Mouse (Mus musculus) forebrain, postnatal 0 days (tissue): ENCODE data around the gene Ccn6. TPM values are rescaled to one million over a fixed set of nuclear protein-coding genes. Genes with fewer than 3 reads are reported as not detected.
A peak's percentile ranks its signal among the peaks of the same experiment; 100 is the strongest.
"Not testable (repeated sequence)": the region's sequence is repeated elsewhere in the genome, so short reads cannot be mapped to it uniquely, and the experiment has no call there.

Experiments used
- ATAC-seq: fragments of 200-750 bp; cut with Nextera tagmentation; 2 replicates; pipeline ENCODE4 v1.8.0; 2017; ENCODE audit warnings: mild to moderate bottlenecking, moderate library complexity
- DNase-seq: peaks from one replicate; pipeline ENCODE4 v3.0.0-alpha.2; 2015
- H3K27ac ChIP-seq: fragments of 300-500 bp; sonication (generic); 2 replicates; pipeline ENCODE4 v1.5.1; 2014; ENCODE audit warnings: low read depth, mild to moderate bottlenecking, antibody characterized with exemption, low read length, moderate library complexity, mixed read lengths
- H3K27me3 ChIP-seq: fragments of 300-500 bp; sonication (generic); 2 replicates; pipeline ENCODE4 v1.6.1; 2014; ENCODE audit warnings: mild to moderate bottlenecking, low read length, mixed read lengths; ENCODE audit not compliant: insufficient read depth
- H3K36me3 ChIP-seq: fragments of 300-500 bp; sonication (generic); 2 replicates; pipeline ENCODE4 v1.6.1; 2014; ENCODE audit warnings: mild to moderate bottlenecking, moderate library complexity; ENCODE audit not compliant: insufficient read depth
- H3K4me1 ChIP-seq: fragments of 300-500 bp; sonication (generic); 2 replicates; pipeline ENCODE4 v1.6.1; 2014; ENCODE audit warnings: antibody characterized with exemption; ENCODE audit not compliant: insufficient read depth
- H3K4me2 ChIP-seq: fragments of 300-500 bp; sonication (generic); 2 replicates; pipeline ENCODE4 v1.6.1; 2014; ENCODE audit warnings: low read depth, mild to moderate bottlenecking, moderate library complexity
- H3K4me3 ChIP-seq: fragments of 300-500 bp; sonication (generic); 2 replicates; pipeline ENCODE4 v1.5.1; 2014; ENCODE audit warnings: low read depth, low read length, mixed read lengths
- H3K9ac ChIP-seq: fragments of 300-500 bp; sonication (generic); 2 replicates; pipeline ENCODE4 v1.6.1; 2014; ENCODE audit warnings: mild to moderate bottlenecking
- H3K9me3 ChIP-seq: fragments of 300-500 bp; sonication (generic); 2 replicates; pipeline ENCODE4 v1.6.1; 2016; ENCODE audit warnings: low read length
- CTCF ChIP-seq: sonication (generic); IDR thresholded peaks from 2 replicates; pipeline ENCODE4 v1.5.1; 2016; ENCODE audit warnings: antibody characterized with exemption, control low read depth, low read depth
- WGBS: fragments of 180-500 bp; shearing (Covaris S2); extraction: QIAGEN DNeasy Blood & Tissue Kit; methylation state at CpG from one replicate; pipeline ENCODE4 v1.1.7; 2014; 5-methylcytosine and 5-hydroxymethylcytosine counted together
- polyA plus RNA-seq: library from polyadenylated mRNA; unstranded; fragments of >200 nt; fragmentation: Nextera tagmentation; extraction: Ambion mirVana; gene quantifications from 2 replicates; pipeline ENCODE4 v1.2.1, GENCODE M21; 2015
- total RNA-seq: library from RNA; depleted of rRNA; stranded (reverse); fragments of >200 nt; gene quantifications from 2 replicates; pipeline ENCODE4 v1.2.3, GENCODE M21; 2014; rRNA removed

Ccn6 gene
- total RNA-seq, result 1.9 TPM in 1 of 2 replicates, not detected in the other
- 0.18 and 0.21 TPM in 2 replicates for polyA plus RNA-seq

DNA sequence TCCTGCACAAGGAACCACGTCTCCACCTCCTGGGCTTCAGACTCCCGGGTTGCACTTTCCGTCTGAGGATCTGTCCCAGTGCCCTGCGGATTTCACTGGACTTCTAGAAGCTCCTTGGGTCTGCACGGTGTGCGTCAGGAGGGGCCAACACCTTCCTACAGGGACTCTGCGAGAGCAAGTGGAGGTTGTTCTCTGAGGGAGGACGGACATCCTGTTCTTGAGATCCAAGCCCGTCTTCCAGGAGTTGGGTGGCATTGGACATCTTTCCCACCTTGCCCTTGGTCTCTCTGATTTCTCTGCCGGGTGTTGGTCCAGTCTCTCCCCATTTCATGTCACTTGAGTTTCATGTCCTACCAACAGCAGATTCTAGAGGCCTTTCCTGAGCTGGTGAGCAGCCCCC lies at the start of gene Ccn6:
TSS of gene Ccn6 (minus strand) at position 101 of the 400 bp plus-strand sequence.
- Histone ChIP-seq H3K36me3 (no peaks in the 10 kb centered on the region), H3K27me3 (no peaks in the 10 kb centered on the region), H3K4me1 (peaks cover 15% of the 10 kb centered on the region; the same call in 1 of the 2 replicates), H3K4me2 (0 out of 2 replicates have a peak within 1 kb of the TSS, but pooled peaks have one; percentile 8), H3K4me3 (no peak within 1 kb of the TSS), H3K9ac (no peak within 1 kb of the TSS), H3K9me3 (no peaks in the 10 kb centered on the region), H3K27ac (no peak within 1 kb of the TSS)
- no peak for ATAC-seq
- no peak for TF ChIP-seq CTCF
- WGBS, result 90% methylated on average over 10 of the region's 10 CpGs
- DNase-seq, result no peak

DNA sequence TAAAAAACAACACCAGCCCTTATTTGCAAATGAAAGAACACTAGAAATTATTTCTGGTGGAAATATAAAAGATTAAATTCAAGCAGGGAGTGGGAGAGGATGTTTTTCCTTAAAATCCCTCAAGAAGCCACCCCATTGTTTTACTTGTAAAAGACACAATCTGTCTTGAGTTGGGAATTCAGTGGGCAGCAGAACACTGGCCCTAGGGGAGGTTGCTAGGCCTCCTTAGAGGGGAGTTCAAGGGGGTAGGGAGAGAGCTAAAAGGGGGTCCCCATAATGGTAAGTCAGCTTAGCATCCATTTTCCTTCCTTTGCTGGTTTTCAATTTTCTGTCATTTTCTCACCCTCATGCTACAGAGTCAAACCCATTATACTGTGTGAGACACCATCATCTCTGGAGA lies 46.4 kb upstream of the Ccn6 start:
- Histone ChIP-seq H3K36me3 (no peaks in the 10 kb centered on the region), H3K27ac (peak overlapping the region; percentile 72), H3K4me2 (no peak overlapping the region), H3K4me3 (no peak overlapping the region), H3K4me1 (peaks cover 5% of the 10 kb centered on the region; the same call in 1 of the 2 replicates), H3K27me3 (no peaks in the 10 kb centered on the region), H3K9ac (no peak overlapping the region), H3K9me3 (no peaks in the 10 kb centered on the region)
- ATAC-seq (no peak), DNase-seq (no peak)
- no peak for TF ChIP-seq CTCF

GRCm38 (mm10) chr10:39209161-39210025 lies 45.8 kb upstream of the Ccn6 start:
- no peak overlapping the region for H3K4me3 ChIP-seq
- peak; percentile 64 for DNase-seq
- H3K9me3 ChIP-seq, result 0 out of 2 replicates have a peak, but pooled peaks cover 3% of the 10 kb centered on the region
- no peaks in the 10 kb centered on the region for H3K36me3 ChIP-seq
- ATAC-seq, result peak; percentile 92
- H3K9ac ChIP-seq, result no peak overlapping the region; the same call in 1 of the 2 replicates
- no peak overlapping the region for H3K4me2 ChIP-seq
- 11% methylated on average over 10 of the region's 10 CpGs for WGBS
- peak overlapping the region; percentile 72 for H3K27ac ChIP-seq
- no peaks in the 10 kb centered on the region for H3K27me3 ChIP-seq
- peaks cover 5% of the 10 kb centered on the region; the same call in 1 of the 2 replicates for H3K4me1 ChIP-seq
- no peak for TF ChIP-seq CTCF

DNA sequence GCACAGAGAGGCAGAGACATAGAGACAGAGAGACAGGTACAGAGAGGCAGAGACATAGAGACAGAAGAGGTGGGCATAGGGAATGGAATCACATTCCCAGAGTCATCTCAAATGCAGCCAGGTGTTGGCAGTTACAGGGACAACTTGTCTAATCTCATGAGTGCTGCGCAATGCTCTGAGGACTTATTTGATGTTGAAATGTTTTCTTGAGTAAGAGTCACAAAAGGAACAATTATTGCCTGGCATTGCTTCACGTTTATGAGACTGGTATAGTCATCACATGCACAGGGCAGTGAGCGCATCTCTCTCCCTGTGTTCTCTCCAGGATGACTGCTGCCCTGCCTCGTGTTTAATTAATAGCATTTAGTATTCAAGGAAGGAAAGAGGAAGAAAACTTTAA lies 45.1 kb upstream of the Ccn6 start:
- WGBS, result 44% methylated on average over 4 of the region's 4 CpGs
- no peaks in the 10 kb centered on the region for H3K27me3 ChIP-seq
- H3K27ac ChIP-seq, result peak overlapping the region; percentile 72; the same call in 1 of the 2 replicates
- no peak overlapping the region for H3K9ac ChIP-seq
- H3K36me3 ChIP-seq, result no peaks in the 10 kb centered on the region
- no peak for TF ChIP-seq CTCF
- H3K4me2 ChIP-seq, result no peak overlapping the region
- H3K4me1 ChIP-seq, result peaks cover 5% of the 10 kb centered on the region; the same call in 1 of the 2 replicates
- H3K9me3 ChIP-seq, result 0 out of 2 replicates have a peak, but pooled peaks cover 3% of the 10 kb centered on the region
- no peak for DNase-seq
- no peak for ATAC-seq
- H3K4me3 ChIP-seq, result no peak overlapping the region

DNA sequence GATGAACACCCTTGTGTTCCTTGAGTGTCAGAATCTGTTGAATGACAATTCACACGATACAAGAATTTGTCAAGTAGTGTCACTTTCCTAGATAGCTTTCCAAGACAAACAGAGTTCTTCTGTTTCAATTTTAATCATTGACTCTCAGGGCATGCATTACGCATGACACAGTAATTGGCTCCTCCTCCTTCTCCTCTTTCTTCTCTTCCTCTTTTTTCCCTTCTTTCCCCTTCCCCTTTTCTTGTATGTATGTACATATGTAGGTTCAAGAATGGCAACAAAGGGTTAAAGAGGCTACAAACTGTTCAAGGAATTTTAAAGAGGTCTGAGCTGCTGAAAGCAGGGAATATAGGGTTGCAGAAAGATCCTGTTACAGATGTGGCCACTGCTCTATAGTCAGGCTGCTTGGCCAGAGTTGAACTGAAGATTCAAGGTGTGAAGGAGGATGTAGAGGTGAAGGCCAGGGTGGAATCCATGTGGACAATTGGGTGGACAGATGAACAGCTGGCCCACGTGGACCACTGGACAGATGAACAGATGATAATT lies 43.8 kb upstream of the Ccn6 start:
- TF ChIP-seq CTCF, result no peak
- no peaks in the 10 kb centered on the region for H3K27me3 ChIP-seq

GRCm38 (mm10) chr10:39202490-39202889 lies 38.9 kb upstream of the Ccn6 start:
- DNase-seq, result no peak
- TF ChIP-seq CTCF, result no peak
- no peaks in the 10 kb centered on the region for H3K27me3 ChIP-seq
- no peak for ATAC-seq
- 0 out of 2 replicates have a peak, but pooled peaks cover 3% of the 10 kb centered on the region for H3K9me3 ChIP-seq
- no peak overlapping the region for H3K27ac ChIP-seq
- no peaks in the 10 kb centered on the region for H3K36me3 ChIP-seq
- H3K9ac ChIP-seq, result no peak overlapping the region
- H3K4me1 ChIP-seq, result no peaks in the 10 kb centered on the region
- WGBS, result 66% methylated on average over 4 of the region's 4 CpGs
- no peak overlapping the region for H3K4me3 ChIP-seq
- H3K4me2 ChIP-seq, result no peak overlapping the region

More for the DNA sequence above, 43.8 kb upstream of the Ccn6 start:
- Histone ChIP-seq H3K4me2 (no peak overlapping the region), H3K36me3 (no peaks in the 10 kb centered on the region), H3K9me3 (0 out of 2 replicates have a peak, but pooled peaks cover 3% of the 10 kb centered on the region), H3K27ac (no peak overlapping the region), H3K4me3 (no peak overlapping the region), H3K4me1 (peaks cover 5% of the 10 kb centered on the region; the same call in 1 of the 2 replicates), H3K9ac (no peak overlapping the region)
- ATAC-seq (no peak), DNase-seq (no peak)
- 79% methylated on average over 3 of the region's 3 CpGs for WGBS

DNA sequence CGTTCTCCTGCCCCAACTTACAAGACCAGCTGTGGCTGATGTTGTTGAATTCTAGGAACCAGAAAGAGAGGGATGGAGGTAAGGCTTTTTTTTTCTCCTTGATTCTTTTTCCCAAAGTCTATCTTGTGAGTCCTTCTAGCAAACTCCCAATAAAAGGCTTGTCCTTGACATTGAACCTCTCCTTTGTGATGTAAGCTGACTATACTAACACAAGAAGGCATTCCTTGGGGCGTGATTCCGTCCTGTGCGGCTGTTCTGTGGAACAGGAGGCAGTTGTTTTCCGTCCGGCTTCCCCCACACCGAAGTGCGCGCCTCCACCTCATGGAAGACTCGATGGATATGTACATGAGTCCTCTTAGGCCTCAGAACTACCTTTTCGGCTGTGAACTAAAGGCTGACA lies 34.6 kb upstream of the Ccn6 start:
- not testable (repeated sequence) for H3K4me3 ChIP-seq, H3K27ac ChIP-seq

More for the DNA sequence above, 34.6 kb upstream of the Ccn6 start:
- not testable (repeated sequence) for H3K9me3 ChIP-seq, H3K4me1 ChIP-seq, H3K4me2 ChIP-seq, H3K36me3 ChIP-seq, DNase-seq, H3K27me3 ChIP-seq, H3K9ac ChIP-seq, ATAC-seq
- WGBS, result 94% methylated on average over 11 of the region's 11 CpGs
